Mouse (Mus musculus) adrenal gland, postnatal 4 days (tissue): ENCODE data around the gene Olfr1051. TPM values are rescaled to one million over a fixed set of nuclear protein-coding genes. Genes with fewer than 3 reads are reported as not detected.
"Not testable (repeated sequence)": the region's sequence is repeated elsewhere in the genome, so short reads cannot be mapped to it uniquely, and the experiment has no call there.

Experiments
- DNase-seq, 2 experiments: peaks; one replicate each; pipeline ENCODE4 v3.0.0; 2021 to 2022; ENCODE audit warnings: low spot score in 2 of 2, mixed read lengths in 2 of 2
- long read RNA-seq, 2 experiments: library from polyadenylated mRNA; stranded (forward); transcript quantifications; one replicate each; pipeline ENCODE4 v2.0.0; 2021
- total RNA-seq, 2 experiments: library from RNA; stranded (reverse); gene quantifications; 2 replicates each; pipeline ENCODE4 v1.2.3; 2021

The Olfr1051 gene
- not detected for total RNA-seq
- long read RNA-seq, experiment 1: 0 reads
- long read RNA-seq, experiment 2: 0 reads

DNA sequence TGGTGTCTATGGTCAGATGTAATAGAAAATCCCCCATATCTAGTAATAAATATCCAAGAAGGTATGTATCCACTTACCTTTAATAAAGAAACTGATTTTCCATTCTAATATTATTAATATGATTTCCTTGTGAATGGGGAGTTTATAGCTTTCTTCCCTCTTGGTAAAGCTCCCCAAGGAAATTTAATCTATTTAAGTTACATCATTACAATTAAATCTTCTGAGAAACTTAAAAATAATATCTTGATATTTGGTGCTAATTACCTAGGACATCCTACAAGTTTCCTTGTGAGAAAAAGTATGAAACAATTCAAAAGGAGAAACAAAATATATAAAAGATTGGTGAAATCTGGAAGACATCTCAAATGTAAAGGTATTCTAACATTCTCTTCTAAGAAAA is at the start of gene Olfr1051:
TSS of gene Olfr1051 (minus strand) at position 101 of the 400 bp plus-strand sequence.
- DNase-seq: not testable (repeated sequence)

DNA sequence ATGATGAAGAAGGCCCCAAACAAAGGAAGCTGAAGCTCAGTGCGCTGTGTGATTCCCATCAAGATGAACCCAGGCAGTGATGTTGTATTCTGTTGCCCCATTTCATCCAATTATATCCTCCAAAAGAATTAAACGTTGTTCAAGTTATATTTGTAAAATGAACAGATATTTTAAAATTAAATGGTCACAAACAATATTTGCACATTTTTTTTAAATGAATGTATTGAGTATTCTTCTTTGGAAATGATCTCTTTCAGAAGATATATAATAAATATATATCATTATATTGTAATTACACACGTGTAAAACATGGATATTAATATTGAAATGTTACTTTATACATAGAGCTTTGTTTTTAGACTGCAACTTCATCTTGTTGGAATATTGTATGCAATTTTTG is 36.3 kb upstream of the Olfr1051 start, which contains the start of gene Olfr1053:
TSS of gene Olfr1053 (minus strand) at position 101 of the 400 bp plus-strand sequence.
- DNase-seq: no peak

- DNase-seq: no peak
Measured at GRCm38 (mm10) chr2:86292155-86292554, 13.3 kb upstream of the Olfr1051 start, which contains the start of gene Olfr1052. TSS of gene Olfr1052 (plus strand) at chr2:86292455.

- DNase-seq: not testable (repeated sequence)
Measured at GRCm38 (mm10) chr2:86258228-86258627, 20.7 kb downstream of the Olfr1051 start, which contains the start of gene Olfr1049. TSS of gene Olfr1049 (minus strand) at chr2:86258328.

DNA sequence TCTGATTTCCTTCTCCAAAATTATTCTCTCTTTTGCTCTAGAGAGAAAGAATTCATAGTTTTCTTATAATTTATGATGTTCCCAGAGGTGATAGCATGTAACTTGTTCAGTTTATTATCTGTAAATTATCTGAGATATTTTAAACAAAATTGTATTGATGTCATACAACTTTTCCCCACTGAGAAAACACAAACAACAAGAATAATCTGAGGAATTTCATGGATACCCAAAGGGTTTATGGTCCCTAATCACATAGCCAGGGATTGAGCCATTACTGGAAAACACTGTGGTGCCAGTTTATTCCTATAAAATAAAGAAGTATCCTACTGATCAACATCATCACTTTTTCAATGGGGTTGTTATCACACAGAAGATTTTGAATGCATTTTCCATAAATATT is 38.7 kb downstream of the Olfr1051 start, which contains the start of gene Olfr1048:
TSS of gene Olfr1048 (minus strand) at position 101 of the 400 bp plus-strand sequence.
- DNase-seq: no peak

- DNase-seq: no peak
Measured at GRCm38 (mm10) chr2:86231301-86231700, 47.6 kb downstream of the Olfr1051 start, which contains the start of gene Olfr1047. TSS of gene Olfr1047 (minus strand) at chr2:86231401.

Other genes with a start within 250 kb of the Olfr1051 start
- under 1 TPM; 0.11 to 0.31 TPM for gene Olfr1034, start 233.2 kb downstream of the Olfr1051 start, total RNA-seq
- gene Olfr1036, start 205.1 kb downstream of the Olfr1051 start, total RNA-seq: not detected
- gene Olfr1037, start 191.7 kb downstream of the Olfr1051 start, total RNA-seq: not detected
- gene Olfr1039, start 143.2 kb downstream of the Olfr1051 start, total RNA-seq: not detected
- not detected for gene Olfr1040, start 132.4 kb downstream of the Olfr1051 start, total RNA-seq
- not detected for gene Olfr1042, start 117.2 kb downstream of the Olfr1051 start, total RNA-seq
- not detected for gene Olfr1043, start 111.6 kb downstream of the Olfr1051 start, total RNA-seq
- not detected for gene Olfr1044, start 101.3 kb downstream of the Olfr1051 start, total RNA-seq
- gene Olfr52, start 93.4 kb downstream of the Olfr1051 start, total RNA-seq: not detected
- gene Olfr1045, start 76.1 kb downstream of the Olfr1051 start, total RNA-seq: not detected
- not detected for gene Olfr1046, start 59.8 kb downstream of the Olfr1051 start, total RNA-seq
- not detected for gene Olfr1047, start 47.7 kb downstream of the Olfr1051 start, total RNA-seq
- gene Olfr1048, start 38.8 kb downstream of the Olfr1051 start, total RNA-seq: not detected
- not detected for gene Olfr1049, start 20.8 kb downstream of the Olfr1051 start, total RNA-seq
- not detected for gene Olfr1052, start 13.4 kb upstream of the Olfr1051 start, total RNA-seq
- not detected for gene Olfr1053, start 36.2 kb upstream of the Olfr1051 start, total RNA-seq
- gene Olfr1054, start 56.3 kb upstream of the Olfr1051 start, total RNA-seq: not detected
- gene Olfr1055, start 71.2 kb upstream of the Olfr1051 start, total RNA-seq: not detected
- gene Olfr1056, start 83.4 kb upstream of the Olfr1051 start, total RNA-seq: not detected
- not detected for gene Olfr1057, start 99.3 kb upstream of the Olfr1051 start, total RNA-seq
- gene Olfr1058, start 109.5 kb upstream of the Olfr1051 start, total RNA-seq: not detected
- gene Olfr1061, start 135.0 kb upstream of the Olfr1051 start, total RNA-seq: not detected
- gene Olfr1062, start 147.7 kb upstream of the Olfr1051 start, total RNA-seq: not detected
- gene Olfr1065, start 171.5 kb upstream of the Olfr1051 start, total RNA-seq: not detected
- not detected for gene Olfr1066, start 177.2 kb upstream of the Olfr1051 start, total RNA-seq
- not detected for gene Olfr228, start 208.3 kb upstream of the Olfr1051 start, total RNA-seq
- gene Olfr1076, start 229.4 kb upstream of the Olfr1051 start, total RNA-seq: not detected